Mouse (Mus musculus) limb, embryonic 14.5 days (tissue): ENCODE results near the gene Golga2. TPM values are rescaled to one million over a fixed set of nuclear protein-coding genes. Genes with fewer than 3 reads are reported as not detected.

ENCODE experiments used
- ATAC-seq: fragments of 200-750 bp; cut with Nextera tagmentation; 2 replicates; pipeline ENCODE4 v1.8.0; 2017; ENCODE audit warnings: low read depth, moderate number of reproducible peaks, moderate TSS enrichment; ENCODE audit not compliant: low FRiP score
- DNase-seq: peaks from one replicate; pipeline ENCODE4 v3.0.0-alpha.2; 2015; ENCODE audit warnings: low spot score
- H3K27ac ChIP-seq: fragments of 300-500 bp; sonication (generic); replicated peaks from 2 replicates; pipeline ENCODE4 v1.5.1; 2014; ENCODE audit warnings: low read depth, mild to moderate bottlenecking, low read length, moderate library complexity, mixed read lengths
- H3K27me3 ChIP-seq: fragments of 300-500 bp; sonication (generic); 2 replicates; pipeline ENCODE4 v1.6.1; 2014; ENCODE audit warnings: low read length, mixed read lengths; ENCODE audit not compliant: control insufficient read depth, insufficient read depth
- H3K36me3 ChIP-seq: fragments of 300-500 bp; sonication (generic); 2 replicates; pipeline ENCODE4 v1.6.1; 2014; ENCODE audit warnings: mild to moderate bottlenecking, low read length, moderate library complexity, mixed read lengths; ENCODE audit not compliant: control insufficient read depth, insufficient read depth
- H3K4me1 ChIP-seq: fragments of 300-500 bp; sonication (generic); 2 replicates; pipeline ENCODE4 v1.6.1; 2014; ENCODE audit warnings: antibody characterized with exemption, low read length, mixed read lengths; ENCODE audit not compliant: control insufficient read depth, insufficient read depth
- H3K4me2 ChIP-seq: fragments of 300-500 bp; sonication (generic); replicated peaks from 2 replicates; pipeline ENCODE4 v1.6.1; 2014; ENCODE audit warnings: low read depth, mild to moderate bottlenecking, low read length, moderate library complexity; ENCODE audit not compliant: severe bottlenecking
- H3K4me3 ChIP-seq: fragments of 300-500 bp; sonication (generic); replicated peaks from 2 replicates; pipeline ENCODE4 v1.5.1; 2014; ENCODE audit warnings: low read length
- H3K9ac ChIP-seq: fragments of 300-500 bp; sonication (generic); 2 replicates; pipeline ENCODE4 v1.6.1; 2014; ENCODE audit warnings: mild to moderate bottlenecking, low read depth, low read length, moderate library complexity; ENCODE audit not compliant: severe bottlenecking
- H3K9me3 ChIP-seq: fragments of 300-500 bp; sonication (generic); 2 replicates; pipeline ENCODE4 v1.6.1; 2016; ENCODE audit warnings: low read length; ENCODE audit not compliant: control insufficient read depth
- POLR2A ChIP-seq: fragments of 200-500 bp; IDR thresholded peaks from 2 replicates; pipeline ENCODE4 v1.8.0; 2012; ENCODE audit warnings: inconsistent platforms, mild to moderate bottlenecking, moderate library complexity, borderline replicate concordance; ENCODE audit not compliant: insufficient read depth, insufficient read length; ENCODE audit errors: extremely low read depth
- whole genome bisulfite sequencing: fragments of 180-500 bp; shearing (Covaris S2); extraction: QIAGEN DNeasy Blood & Tissue Kit; methylation state at CpG from one replicate; pipeline ENCODE4 v1.1.7; 2014; 5-methylcytosine and 5-hydroxymethylcytosine counted together
- polyA plus RNA-seq, 2 experiments: library from polyadenylated mRNA; depleted of rRNA in 1 of 2; stranded (reverse) in 1 of 2; unstranded in 1 of 2; fragments of >200 nt; fragmentation: Nextera tagmentation in 1 of 2; extraction: Ambion mirVana in 1 of 2; gene quantifications; 2 replicates each; pipeline versions ENCODE4 v1.2.1 to v1.2.3; 2012 to 2014

The Golga2 gene
- polyA plus RNA-seq, 2 experiments = 32.4 to 63.1 TPM

DNA sequence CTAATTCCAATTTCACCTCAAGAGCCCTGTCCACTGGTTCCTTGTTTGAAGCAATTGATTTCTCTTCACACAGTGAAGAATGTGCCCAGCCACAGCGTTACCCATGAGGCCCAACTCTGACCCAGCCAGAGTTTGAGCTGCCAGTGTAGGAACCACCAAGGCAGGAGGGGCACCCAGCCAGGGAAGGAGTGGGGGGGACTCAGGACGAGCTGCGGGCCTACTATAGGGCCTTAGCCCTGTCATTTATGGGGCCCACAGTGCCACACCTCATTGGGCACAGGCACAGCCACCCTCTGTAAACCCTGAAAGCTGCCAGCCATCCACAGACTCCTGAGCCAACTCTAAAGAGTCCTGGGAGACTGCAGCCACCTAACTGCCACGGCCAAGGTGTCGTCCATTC is 32.6 kb upstream of the Golga2 start:
- Histone ChIP-seq H3K9me3 (no peaks in the 10 kb centered on the region), H3K27me3 (no peaks in the 10 kb centered on the region), H3K36me3 (peaks cover 78% of the 10 kb centered on the region), H3K27ac (no peak overlapping the region), H3K4me3 (no peak overlapping the region), H3K4me2 (no peak overlapping the region), H3K4me1 (peaks cover 7% of the 10 kb centered on the region; the same call in 1 of the 2 replicates), H3K9ac (no peak overlapping the region)
- ATAC-seq = no peak
- no peak for TF ChIP-seq POLR2A
- 86% methylated on average over 5 of the region's 5 CpGs for WGBS
- DNase-seq = no peak

DNA sequence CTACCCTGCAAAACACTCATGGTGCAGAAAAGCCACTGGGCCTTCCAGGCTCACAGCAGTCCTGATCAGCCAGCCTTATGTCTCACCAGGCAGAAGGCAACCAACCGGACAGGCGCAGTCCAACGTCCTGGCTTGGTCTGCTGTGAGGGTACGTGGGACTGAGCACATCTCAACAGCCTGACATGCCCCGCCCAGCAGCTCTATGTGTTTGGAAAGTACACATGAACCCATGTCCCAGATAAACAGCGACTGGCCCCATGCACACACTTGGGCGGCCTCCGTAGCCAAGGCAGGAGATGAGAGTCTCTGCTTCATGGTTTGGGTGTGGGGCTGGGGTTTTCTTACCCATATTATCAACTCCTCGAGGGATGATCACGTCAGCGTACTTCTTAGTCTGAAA is 30.9 kb upstream of the Golga2 start:
- Histone ChIP-seq H3K4me3 (no peak overlapping the region), H3K36me3 (peaks cover 61% of the 10 kb centered on the region), H3K4me2 (no peak overlapping the region), H3K27me3 (no peaks in the 10 kb centered on the region), H3K9ac (no peak overlapping the region), H3K27ac (no peak overlapping the region), H3K9me3 (no peaks in the 10 kb centered on the region), H3K4me1 (peaks cover 7% of the 10 kb centered on the region; the same call in 1 of the 2 replicates)
- WGBS = 95% methylated on average over 11 of the region's 11 CpGs
- no peak for TF ChIP-seq POLR2A
- DNase-seq (no peak), ATAC-seq (no peak)

DNA sequence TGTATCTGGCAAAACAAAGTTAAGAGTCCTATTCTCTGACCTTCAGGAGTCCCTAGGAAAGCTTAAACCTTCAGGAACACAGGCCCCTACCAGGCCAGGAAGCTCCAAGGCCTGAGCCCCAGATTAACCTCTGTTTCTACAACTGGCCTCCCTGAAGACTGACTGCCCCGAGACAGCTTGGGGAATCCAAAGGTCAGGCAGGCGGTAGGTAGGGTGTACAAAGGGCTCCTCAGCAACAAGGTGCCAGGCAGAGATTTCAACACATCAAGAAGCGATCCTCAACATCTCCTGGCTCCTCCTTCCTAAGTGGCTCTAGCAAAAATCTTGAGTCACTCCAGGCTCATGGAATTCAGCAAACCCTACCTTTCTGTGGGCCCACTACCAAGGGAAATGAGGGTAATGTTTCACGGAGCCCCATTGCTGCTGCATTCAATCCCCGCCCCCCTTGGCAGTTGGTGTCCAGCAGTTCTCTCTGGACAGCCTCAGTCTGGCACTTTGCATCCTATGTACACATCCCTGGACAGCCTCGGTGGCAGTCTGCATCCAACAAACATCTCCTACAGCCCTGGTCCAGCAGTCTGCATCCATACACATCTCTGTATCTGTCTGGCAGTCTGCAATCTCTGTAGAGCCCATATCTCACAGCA is 28.2 kb upstream of the Golga2 start:
- no peak for DNase-seq
- peaks cover 7% of the 10 kb centered on the region; the same call in 1 of the 2 replicates for H3K4me1 ChIP-seq
- H3K9me3 ChIP-seq = no peaks in the 10 kb centered on the region
- peak overlapping the region; percentile 69 for H3K9ac ChIP-seq
- no peak overlapping the region for H3K27ac ChIP-seq
- peak overlapping the region; percentile 69 for H3K4me2 ChIP-seq
- WGBS = 61% methylated on average over 6 of the region's 6 CpGs
- ATAC-seq = no peak
- no peaks in the 10 kb centered on the region for H3K27me3 ChIP-seq
- peaks cover 34% of the 10 kb centered on the region for H3K36me3 ChIP-seq
- H3K4me3 ChIP-seq = peak overlapping the region; percentile 79
- no peak for TF ChIP-seq POLR2A

DNA sequence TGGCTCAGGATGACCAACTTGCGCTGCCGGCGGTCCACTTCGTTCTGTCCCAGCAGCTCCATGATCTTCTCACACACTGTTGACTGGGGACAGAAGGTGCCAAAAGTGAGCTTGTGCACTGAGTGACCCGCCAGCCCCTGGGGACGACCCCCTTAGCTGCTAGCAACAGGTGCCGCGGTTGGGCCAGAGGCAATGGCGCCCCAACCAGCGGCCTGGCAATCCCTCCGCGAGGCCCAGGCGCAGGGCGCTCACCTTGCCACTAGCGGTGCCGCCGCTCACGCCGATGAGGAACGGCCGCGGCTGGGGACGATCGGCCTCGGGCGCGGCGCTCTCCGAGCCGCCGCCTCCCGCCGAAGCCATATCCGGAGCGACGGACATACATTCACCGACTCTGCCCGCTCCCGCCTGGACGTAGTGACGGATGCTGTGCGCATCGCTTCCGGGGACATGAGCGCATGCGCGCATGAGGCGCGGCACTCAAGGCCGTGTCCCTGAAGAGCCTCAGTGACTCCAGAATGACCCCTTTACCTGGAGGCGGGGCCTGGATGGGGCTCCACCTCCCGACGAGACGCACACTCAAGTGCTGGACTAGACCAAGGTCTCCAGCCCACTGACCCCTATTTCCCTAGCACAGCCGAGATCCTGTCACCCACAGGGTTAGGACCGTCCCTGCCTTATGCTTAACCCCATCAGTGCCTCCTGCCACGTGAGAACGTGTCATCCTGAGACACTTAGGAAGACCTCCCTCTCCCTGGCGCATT is 27.3 kb upstream of the Golga2 start, which contains the start of gene Uck1:
Gene Uck1 (minus strand): TSS at position 503 of the 761 bp plus-strand sequence.
- ATAC-seq (peak; percentile 89), DNase-seq (peak; percentile 82)
- Histone ChIP-seq H3K9me3 (no peaks in the 10 kb centered on the region), H3K27ac (peak within 1 kb of the TSS; percentile 41; the same call in 1 of the 2 replicates), H3K36me3 (peaks cover 27% of the 10 kb centered on the region), H3K4me3 (peak within 1 kb of the TSS; percentile 79), H3K4me2 (peak within 1 kb of the TSS; percentile 69), H3K27me3 (no peaks in the 10 kb centered on the region), H3K9ac (peak within 1 kb of the TSS; percentile 69), H3K4me1 (peaks cover 7% of the 10 kb centered on the region; the same call in 1 of the 2 replicates)
- no peak for TF ChIP-seq POLR2A
- 1% methylated on average over 59 of the region's 59 CpGs for WGBS

DNA sequence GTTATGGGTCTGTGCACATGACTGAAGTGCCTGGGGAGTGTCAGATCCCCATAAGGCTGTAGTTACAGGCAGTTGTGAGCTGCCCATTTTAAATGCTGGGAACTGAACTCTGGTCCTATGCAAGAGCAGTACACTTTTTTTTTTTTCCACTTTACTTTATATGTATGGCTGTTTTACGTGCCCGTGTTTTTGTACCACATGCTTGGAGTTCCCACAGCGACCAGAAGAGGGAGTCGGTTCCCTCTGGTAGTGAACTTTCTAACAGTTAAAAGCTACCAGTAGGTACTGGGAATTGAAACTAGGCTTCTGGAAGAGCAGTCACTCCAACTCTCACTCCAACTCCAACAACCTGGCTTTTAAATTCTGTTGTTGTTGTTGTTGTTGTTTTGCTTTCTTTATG is 26.5 kb upstream of the Golga2 start:
- Histone ChIP-seq H3K9me3 (no peaks in the 10 kb centered on the region), H3K4me3 (0 out of 2 replicates have a peak overlapping the region, but pooled peaks have one; percentile 79), H3K4me2 (no peak overlapping the region), H3K27ac (no peak overlapping the region), H3K36me3 (peaks cover 27% of the 10 kb centered on the region), H3K27me3 (no peaks in the 10 kb centered on the region), H3K9ac (no peak overlapping the region), H3K4me1 (peaks cover 7% of the 10 kb centered on the region; the same call in 1 of the 2 replicates)
- no peak for ATAC-seq
- DNase-seq = no peak
- 28% methylated on average over 4 of the region's 4 CpGs for WGBS
- TF ChIP-seq POLR2A = no peak
